Mouse (Mus musculus): ENCODE measurements around the gene Snx32.
A peak's percentile ranks its signal among the peaks of the same experiment; 100 is the strongest.

Snx32 gene

GRCm38 (mm10) chr19:5483386-5484359 is 26.7 kb downstream of the Snx32 start:
- peak; percentile 40 for DNase-seq (ENCODE audit: low spot score)

- no peak for DNase-seq (ENCODE audit: low spot score)
Observed at GRCm38 (mm10) chr19:5481398-5481797, 28.9 kb downstream of the Snx32 start.

- no peak for DNase-seq (ENCODE audit: low spot score)
Observed at GRCm38 (mm10) chr19:5480016-5480415, 30.3 kb downstream of the Snx32 start.

GRCm38 (mm10) chr19:5477668-5478300 is 32.6 kb downstream of the Snx32 start:
- no peak for DNase-seq (ENCODE audit: low spot score)

- DNase-seq (ENCODE audit: low spot score): no peak
Observed at GRCm38 (mm10) chr19:5477004-5477667, 33.2 kb downstream of the Snx32 start.

GRCm38 (mm10) chr19:5475069-5475714 is 35.1 kb downstream of the Snx32 start:
- DNase-seq (ENCODE audit: low spot score): no peak

GRCm38 (mm10) chr19:5474281-5475068 is 35.9 kb downstream of the Snx32 start:
- DNase-seq (ENCODE audit: low spot score): peak; percentile 76

GRCm38 (mm10) chr19:5473720-5474119 is 36.6 kb downstream of the Snx32 start, which contains the start of gene Efemp2:
Gene Efemp2, plus strand, starts transcription at chr19:5473954.
- DNase-seq (ENCODE audit: low spot score): peak; percentile 87

- DNase-seq (ENCODE audit: low spot score): no peak
Observed at GRCm38 (mm10) chr19:5472857-5473256, 37.5 kb downstream of the Snx32 start.

- no peak for DNase-seq (ENCODE audit: low spot score)
Observed at GRCm38 (mm10) chr19:5471846-5472245, 38.5 kb downstream of the Snx32 start.

- DNase-seq (ENCODE audit: low spot score): no peak
Observed at GRCm38 (mm10) chr19:5468374-5468773, 42.0 kb downstream of the Snx32 start, which contains the start of gene Ctsw. Gene Ctsw, minus strand, starts transcription at chr19:5468507.

GRCm38 (mm10) chr19:5466916-5467500 is 43.3 kb downstream of the Snx32 start:
- no peak for DNase-seq (ENCODE audit: low spot score)

GRCm38 (mm10) chr19:5465037-5465436 is 45.3 kb downstream of the Snx32 start:
- DNase-seq (ENCODE audit: low spot score): no peak

GRCm38 (mm10) chr19:5463791-5464562 is 46.4 kb downstream of the Snx32 start:
- DNase-seq (ENCODE audit: low spot score): peak; percentile 76

- DNase-seq (ENCODE audit: low spot score): no peak
Observed at GRCm38 (mm10) chr19:5463212-5463611, 47.1 kb downstream of the Snx32 start.

- no peak for DNase-seq (ENCODE audit: low spot score)
Observed at GRCm38 (mm10) chr19:5461411-5461810, 48.9 kb downstream of the Snx32 start.

- peak; percentile 86 for DNase-seq (ENCODE audit: low spot score)
Observed at GRCm38 (mm10) chr19:5460465-5460911, 49.9 kb downstream of the Snx32 start, which contains the start of gene Fibp. Gene Fibp, plus strand, starts transcription at chr19:5460615.

GRCm38 (mm10) chr19:5459896-5460295 is 50.4 kb downstream of the Snx32 start:
- no peak for DNase-seq (ENCODE audit: low spot score)

- no peak for DNase-seq (ENCODE audit: low spot score)
Observed at GRCm38 (mm10) chr19:5459019-5459418, 51.3 kb downstream of the Snx32 start.
